Mouse (Mus musculus): ENCODE results near the gene Ddx6. TPM values are rescaled to one million over a fixed set of nuclear protein-coding genes. Genes with fewer than 3 reads are reported as not detected.
A peak's percentile ranks its signal among the peaks of the same experiment; 100 is the strongest.
"Not testable (repeated sequence)": the region's sequence is repeated elsewhere in the genome, so short reads cannot be mapped to it uniquely, and the experiment has no call there.

Ddx6 gene
- polyA plus RNA-seq (2015; fragmentation: Nextera tagmentation; extraction: Ambion mirVana): 6.1 and 6.6 TPM in 2 replicates

DNA sequence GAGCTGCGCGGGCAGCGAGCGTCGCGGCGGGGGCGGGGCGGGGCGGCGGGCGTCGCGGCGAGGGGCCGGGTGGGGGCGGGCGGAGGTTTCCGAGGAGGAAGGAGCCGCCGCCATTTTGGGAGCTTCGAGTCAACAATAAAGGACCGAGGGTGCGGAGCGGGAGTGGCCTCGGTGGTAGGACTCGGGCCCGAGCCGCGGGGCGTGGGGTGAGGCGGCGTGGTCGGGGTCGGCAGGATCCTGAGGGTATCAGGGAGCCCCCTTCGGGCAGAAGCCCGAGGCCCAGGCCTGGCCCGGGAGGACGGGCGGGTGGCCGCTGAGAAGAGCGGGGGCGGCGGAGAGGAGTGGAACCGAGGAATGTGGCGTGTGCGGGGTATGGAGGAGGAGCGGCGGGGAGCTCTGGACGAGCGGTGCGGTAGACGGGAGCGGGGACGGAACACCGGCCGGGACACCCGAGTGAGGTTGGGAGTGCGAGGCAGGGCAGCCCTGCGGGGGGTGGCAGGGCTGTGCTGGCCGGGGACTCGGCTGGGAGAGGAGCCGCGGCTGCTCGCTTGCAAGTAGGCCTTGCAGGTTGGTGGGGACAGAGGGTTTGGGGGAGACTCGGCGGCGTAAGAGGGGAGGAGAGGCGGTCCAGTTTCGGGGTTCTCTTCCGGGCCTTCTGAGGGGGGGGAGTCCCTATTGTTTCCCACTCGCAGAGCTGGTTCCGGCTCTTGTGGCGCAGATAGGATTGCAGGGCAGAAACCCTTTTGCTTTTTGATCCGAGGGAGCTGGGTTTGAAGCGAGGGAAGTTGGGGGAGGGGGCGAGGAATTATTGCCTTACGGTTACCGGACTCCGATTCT lies at the start of gene Ddx6:
Gene Ddx6, plus strand, starts transcription at position 114 of the 837 bp plus-strand sequence.
- H3K36me3 ChIP-seq (replicated peaks): peaks cover 31% of the 10 kb centered on the region
- ATAC-seq (ENCODE audit: insufficient read depth): peak; percentile 78
- peak within 1 kb of the TSS; percentile 100 for H3K4me3 ChIP-seq (replicated peaks)
- H3K9ac ChIP-seq: peak within 1 kb of the TSS; percentile 100
- H3K27me3 ChIP-seq: no peaks in the 10 kb centered on the region
- WGBS (ENCODE audit: insufficient replicate concordance): under 1% methylated on average over 69 of the region's 80 CpGs
- H3K9me3 ChIP-seq (replicated peaks): no peaks in the 10 kb centered on the region
- H3K4me2 ChIP-seq: peak within 1 kb of the TSS; percentile 87
- H3K27ac ChIP-seq (replicated peaks): peak within 1 kb of the TSS; percentile 97
- peaks cover 37% of the 10 kb centered on the region for H3K4me1 ChIP-seq (replicated peaks)

DNA sequence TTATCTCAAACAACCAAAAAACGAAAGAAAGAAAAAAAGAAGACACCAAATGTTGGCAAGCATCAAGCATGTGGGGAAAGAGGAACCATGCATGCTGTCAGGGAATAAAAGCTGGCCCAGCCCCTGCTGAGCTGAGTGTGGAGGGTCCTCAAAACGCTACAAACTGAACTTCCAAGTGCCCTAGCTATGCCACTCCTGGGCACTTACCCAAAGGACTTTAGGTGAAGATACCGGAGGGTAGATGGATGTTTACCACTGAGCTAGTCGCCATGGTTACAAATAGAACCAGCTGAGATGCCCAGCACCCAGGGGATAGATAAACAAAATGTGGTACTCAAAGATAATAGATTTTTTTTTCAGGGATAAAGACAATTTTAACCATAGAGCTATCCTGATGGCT lies 43.1 kb upstream of the Ddx6 start, which contains the start of gene Cxcr5:
Gene Cxcr5, minus strand, starts transcription at position 281 of the 400 bp plus-strand sequence.
- Histone ChIP-seq H3K36me3 (replicated peaks) (no peaks in the 10 kb centered on the region), H3K4me1 (replicated peaks) (peaks cover 48% of the 10 kb centered on the region), H3K27ac (replicated peaks) (peak within 1 kb of the TSS; percentile 79), H3K27me3 (no peaks in the 10 kb centered on the region), H3K9ac (no peak within 1 kb of the TSS), H3K4me3 (replicated peaks) (no peak within 1 kb of the TSS), H3K4me2 (peak within 1 kb of the TSS; percentile 48), H3K9me3 (replicated peaks) (no peaks in the 10 kb centered on the region)
- ATAC-seq (ENCODE audit: insufficient read depth): peak; percentile 78
- WGBS (ENCODE audit: insufficient replicate concordance): 23% methylated on average over 4 of the region's 4 CpGs

DNA sequence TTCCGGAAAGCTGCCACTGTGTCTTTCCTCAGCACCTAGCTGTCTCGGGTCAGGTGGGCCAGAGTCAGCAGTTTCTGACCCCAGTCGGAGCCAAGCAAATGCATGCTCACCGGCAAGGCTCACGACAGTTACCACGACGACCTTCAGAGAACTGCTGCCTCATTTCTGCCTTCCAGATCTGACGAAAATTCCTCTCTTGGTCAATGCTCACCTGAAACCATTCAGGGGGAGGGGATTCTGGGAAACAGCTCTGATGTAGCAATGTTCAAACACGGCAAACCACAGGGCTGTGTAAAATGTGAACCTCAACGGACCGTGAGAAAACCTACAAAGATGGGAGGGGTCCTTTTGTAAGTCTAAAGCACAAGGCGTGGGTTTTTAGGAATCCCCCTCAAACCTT lies 41.8 kb upstream of the Ddx6 start:
- peaks cover 58% of the 10 kb centered on the region for H3K4me1 ChIP-seq (replicated peaks)
- no peak for ATAC-seq (ENCODE audit: insufficient read depth)
- no peaks in the 10 kb centered on the region for H3K36me3 ChIP-seq (replicated peaks)
- H3K4me3 ChIP-seq (replicated peaks): no peak overlapping the region
- H3K9me3 ChIP-seq (replicated peaks): no peaks in the 10 kb centered on the region
- no peak overlapping the region; the same call in 1 of the 2 replicates for H3K4me2 ChIP-seq
- WGBS (ENCODE audit: insufficient replicate concordance): 63% methylated on average over 12 of the region's 12 CpGs
- no peak overlapping the region for H3K9ac ChIP-seq
- H3K27ac ChIP-seq (replicated peaks): peak overlapping the region; percentile 79
- no peaks in the 10 kb centered on the region for H3K27me3 ChIP-seq

DNA sequence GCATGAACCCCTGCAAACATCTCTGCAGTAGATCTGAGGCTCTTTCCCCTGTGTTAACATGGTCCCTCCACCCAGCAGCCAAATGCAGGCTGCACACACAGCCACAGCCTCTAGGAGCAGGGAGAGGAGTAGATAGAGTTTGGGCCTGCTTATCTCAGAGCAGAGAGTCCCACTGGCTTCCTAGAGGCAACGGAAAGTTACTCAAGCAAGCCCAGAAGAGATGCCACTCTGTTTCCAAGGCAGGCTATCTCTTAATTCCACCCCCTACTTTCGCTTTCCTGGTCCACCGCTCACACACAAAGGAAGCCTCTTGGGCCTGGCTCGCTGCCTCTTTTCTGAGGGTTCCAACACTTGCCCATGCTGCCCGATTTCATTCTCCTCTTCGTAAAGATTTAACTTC lies 39.3 kb upstream of the Ddx6 start:
- Histone ChIP-seq H3K4me2 (peak overlapping the region; percentile 60), H3K9me3 (replicated peaks) (no peaks in the 10 kb centered on the region), H3K27me3 (no peaks in the 10 kb centered on the region), H3K36me3 (replicated peaks) (no peaks in the 10 kb centered on the region), H3K27ac (replicated peaks) (peak overlapping the region; percentile 77), H3K4me3 (replicated peaks) (peak overlapping the region; percentile 26), H3K9ac (peak overlapping the region; percentile 9), H3K4me1 (replicated peaks) (peaks cover 68% of the 10 kb centered on the region)
- ATAC-seq (ENCODE audit: insufficient read depth): peak; percentile 85
- 27% methylated on average over 6 of the region's 6 CpGs for WGBS (ENCODE audit: insufficient replicate concordance)

DNA sequence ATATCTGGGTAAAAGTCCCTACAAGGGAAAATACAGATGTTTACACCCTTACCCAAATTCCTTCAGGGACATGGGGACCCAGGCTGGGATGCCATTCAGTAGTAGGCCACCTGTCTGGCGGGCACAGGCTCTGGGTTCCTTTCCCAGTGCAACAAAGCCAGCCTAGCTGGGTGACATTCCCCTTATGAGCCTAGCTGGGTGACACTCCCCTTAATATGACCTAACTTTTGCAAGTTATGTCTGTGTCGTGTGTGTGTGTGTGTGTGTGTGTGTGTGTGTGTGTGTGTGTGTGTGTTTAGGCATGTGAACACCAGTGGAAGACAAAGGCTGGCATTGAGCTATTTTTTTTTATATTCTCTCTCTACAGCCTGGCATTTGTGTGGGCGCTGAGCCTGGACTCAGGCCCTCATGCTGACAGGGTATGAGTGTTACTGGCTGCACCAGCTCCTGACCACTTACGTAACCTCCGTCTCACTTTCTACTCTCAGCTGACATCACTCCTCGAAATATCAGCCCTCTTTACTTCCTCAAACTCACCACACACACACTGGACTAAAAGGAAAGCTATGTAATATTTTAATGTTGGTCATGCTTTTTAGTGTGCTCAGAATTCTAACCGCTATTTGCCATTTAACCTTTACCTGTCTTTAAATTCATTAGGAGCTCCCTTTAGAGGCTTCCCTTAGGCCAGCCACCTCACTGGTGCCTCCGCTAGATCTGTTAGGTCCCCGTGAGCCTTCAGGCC lies 37.2 kb upstream of the Ddx6 start:
- Histone ChIP-seq H3K9ac (no peak overlapping the region), H3K4me3 (replicated peaks) (no peak overlapping the region), H3K36me3 (replicated peaks) (no peaks in the 10 kb centered on the region), H3K4me2 (peak overlapping the region; percentile 20; the same call in 1 of the 2 replicates), H3K27me3 (no peaks in the 10 kb centered on the region), H3K27ac (replicated peaks) (peak overlapping the region; percentile 61), H3K4me1 (replicated peaks) (peaks cover 56% of the 10 kb centered on the region), H3K9me3 (replicated peaks) (no peaks in the 10 kb centered on the region)
- no peak for ATAC-seq (ENCODE audit: insufficient read depth)
- WGBS (ENCODE audit: insufficient replicate concordance): 53% methylated on average over 9 of the region's 9 CpGs

- Histone ChIP-seq H3K36me3 (replicated peaks) (no peaks in the 10 kb centered on the region), H3K9ac (no peak overlapping the region), H3K27me3 (no peaks in the 10 kb centered on the region), H3K27ac (replicated peaks) (peak overlapping the region; percentile 61), H3K4me3 (replicated peaks) (no peak overlapping the region), H3K4me2 (peak overlapping the region; percentile 20; the same call in 1 of the 2 replicates), H3K4me1 (replicated peaks) (peaks cover 50% of the 10 kb centered on the region), H3K9me3 (replicated peaks) (no peaks in the 10 kb centered on the region)
- 24% methylated on average over 7 of the region's 7 CpGs for WGBS (ENCODE audit: insufficient replicate concordance)
- no peak for ATAC-seq (ENCODE audit: insufficient read depth)
Observed at GRCm38 (mm10) chr9:44568083-44568455, 36.6 kb upstream of the Ddx6 start.

GRCm38 (mm10) chr9:44570939-44571382 lies 33.7 kb upstream of the Ddx6 start:
- H3K4me3 ChIP-seq (replicated peaks): no peak overlapping the region
- peaks cover 29% of the 10 kb centered on the region for H3K4me1 ChIP-seq (replicated peaks)
- WGBS (ENCODE audit: insufficient replicate concordance): 79% methylated on average over 12 of the region's 12 CpGs
- no peaks in the 10 kb centered on the region for H3K36me3 ChIP-seq (replicated peaks)
- no peaks in the 10 kb centered on the region for H3K9me3 ChIP-seq (replicated peaks)
- no peaks in the 10 kb centered on the region for H3K27me3 ChIP-seq
- ATAC-seq (ENCODE audit: insufficient read depth): no peak
- H3K27ac ChIP-seq (replicated peaks): no peak overlapping the region; the same call in 1 of the 2 replicates
- H3K4me2 ChIP-seq: no peak overlapping the region
- H3K9ac ChIP-seq: no peak overlapping the region

DNA sequence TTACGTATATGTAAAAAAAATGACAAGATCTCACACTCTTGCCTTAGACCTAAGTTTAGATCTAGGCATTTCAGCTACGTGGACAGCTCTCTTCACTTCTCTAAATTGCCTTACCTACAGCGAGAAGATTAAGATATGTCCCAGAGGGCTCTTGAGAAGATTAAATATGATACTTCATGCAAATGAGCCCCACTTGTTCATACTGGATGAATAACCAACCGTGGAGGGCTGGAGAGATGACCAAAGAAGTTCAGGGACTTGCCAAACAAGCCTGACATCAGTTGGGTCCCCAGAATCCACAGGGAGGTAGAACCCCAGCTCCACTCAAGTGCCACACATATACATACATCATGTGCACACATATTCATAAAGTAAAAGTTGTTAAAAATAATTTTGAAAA lies 31.4 kb upstream of the Ddx6 start:
- Histone ChIP-seq H3K4me2 (no peak overlapping the region), H3K4me3 (replicated peaks) (no peak overlapping the region), H3K9ac (no peak overlapping the region), H3K4me1 (replicated peaks) (peaks cover 9% of the 10 kb centered on the region; the same call in 1 of the 2 replicates), H3K36me3 (replicated peaks) (no peaks in the 10 kb centered on the region), H3K27ac (replicated peaks) (no peak overlapping the region), H3K27me3 (no peaks in the 10 kb centered on the region), H3K9me3 (replicated peaks) (no peaks in the 10 kb centered on the region)
- 54% methylated on average over 4 of the region's 4 CpGs for WGBS (ENCODE audit: insufficient replicate concordance)
- ATAC-seq (ENCODE audit: insufficient read depth): no peak

GRCm38 (mm10) chr9:44575095-44575494 lies 29.6 kb upstream of the Ddx6 start:
- peaks cover 17% of the 10 kb centered on the region for H3K4me1 ChIP-seq (replicated peaks)
- no peak overlapping the region for H3K27ac ChIP-seq (replicated peaks)
- H3K9ac ChIP-seq: no peak overlapping the region
- H3K4me2 ChIP-seq: no peak overlapping the region
- no peaks in the 10 kb centered on the region for H3K9me3 ChIP-seq (replicated peaks)
- no peaks in the 10 kb centered on the region for H3K27me3 ChIP-seq
- 81% methylated on average over 2 of the region's 2 CpGs for WGBS (ENCODE audit: insufficient replicate concordance)
- no peak overlapping the region for H3K4me3 ChIP-seq (replicated peaks)
- H3K36me3 ChIP-seq (replicated peaks): no peaks in the 10 kb centered on the region
- no peak for ATAC-seq (ENCODE audit: insufficient read depth)

- ATAC-seq (ENCODE audit: insufficient read depth); H3K27ac ChIP-seq (replicated peaks): not testable (repeated sequence)
Observed at GRCm38 (mm10) chr9:44576046-44576445, 28.6 kb upstream of the Ddx6 start.

DNA sequence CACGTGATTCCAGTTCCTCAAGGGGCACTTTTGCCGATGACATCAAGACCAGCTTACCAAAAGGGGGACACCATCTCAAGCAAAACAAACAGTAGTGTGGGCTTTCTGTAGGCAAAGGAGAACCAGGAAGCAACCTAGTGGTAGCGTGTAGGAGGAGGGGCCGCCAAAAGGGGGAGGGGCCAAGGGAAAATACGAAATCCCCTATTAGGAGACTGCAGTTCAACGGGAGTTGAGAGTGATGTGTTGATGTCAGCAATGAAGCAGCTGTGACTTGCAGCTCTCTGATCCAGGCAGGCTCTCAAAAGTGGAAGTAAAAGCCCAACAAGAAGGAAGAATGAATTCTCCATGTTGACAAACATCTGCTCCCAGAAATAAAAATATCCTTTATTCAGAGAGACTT lies 25.3 kb upstream of the Ddx6 start:
- peak; percentile 64 for ATAC-seq (ENCODE audit: insufficient read depth)
- WGBS (ENCODE audit: insufficient replicate concordance): 9% methylated on average over 6 of the region's 6 CpGs

More at GRCm38 (mm10) chr9:44576046-44576445, 28.6 kb upstream of the Ddx6 start:
- H3K36me3 ChIP-seq (replicated peaks); H3K9me3 ChIP-seq (replicated peaks); H3K4me3 ChIP-seq (replicated peaks); H3K4me2 ChIP-seq; H3K27me3 ChIP-seq; H3K9ac ChIP-seq: not testable (repeated sequence)
- peaks cover 26% of the 10 kb centered on the region for H3K4me1 ChIP-seq (replicated peaks)
- 81% methylated on average over 7 of the region's 7 CpGs for WGBS (ENCODE audit: insufficient replicate concordance)

More for the DNA sequence above, 25.3 kb upstream of the Ddx6 start:
- peak overlapping the region; percentile 86 for H3K27ac ChIP-seq (replicated peaks)
- H3K36me3 ChIP-seq (replicated peaks): no peaks in the 10 kb centered on the region
- H3K4me3 ChIP-seq (replicated peaks): peak overlapping the region; percentile 46
- H3K4me2 ChIP-seq: peak overlapping the region; percentile 65
- no peaks in the 10 kb centered on the region for H3K27me3 ChIP-seq
- H3K9ac ChIP-seq: peak overlapping the region; percentile 35
- H3K9me3 ChIP-seq (replicated peaks): no peaks in the 10 kb centered on the region
- H3K4me1 ChIP-seq (replicated peaks): peaks cover 39% of the 10 kb centered on the region

All from liver, embryonic 15.5 days (tissue).